Mouse (Mus musculus): ENCODE results near the gene Cnst.

Gene Cnst

DNA sequence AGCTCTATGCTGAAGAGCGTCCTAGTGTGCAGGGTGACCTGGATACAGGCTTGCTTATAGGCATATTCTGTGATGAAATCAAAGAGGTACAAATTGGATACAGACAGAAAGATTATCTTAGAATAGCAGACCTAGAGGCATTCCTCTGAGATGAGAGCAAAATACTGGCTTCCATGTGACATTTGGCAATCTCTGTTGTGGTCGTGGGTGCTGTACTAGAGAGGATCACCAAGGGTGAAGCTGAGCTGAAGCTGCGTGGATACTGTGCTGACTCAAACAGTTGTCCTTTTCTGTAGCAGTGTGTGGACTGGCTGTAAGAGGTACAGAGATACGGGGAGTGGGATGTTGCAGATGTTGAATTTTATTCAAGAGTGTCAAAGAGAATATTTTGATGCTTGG is 7.8 kb downstream of the Cnst start:
- no peak for DNase-seq

DNA sequence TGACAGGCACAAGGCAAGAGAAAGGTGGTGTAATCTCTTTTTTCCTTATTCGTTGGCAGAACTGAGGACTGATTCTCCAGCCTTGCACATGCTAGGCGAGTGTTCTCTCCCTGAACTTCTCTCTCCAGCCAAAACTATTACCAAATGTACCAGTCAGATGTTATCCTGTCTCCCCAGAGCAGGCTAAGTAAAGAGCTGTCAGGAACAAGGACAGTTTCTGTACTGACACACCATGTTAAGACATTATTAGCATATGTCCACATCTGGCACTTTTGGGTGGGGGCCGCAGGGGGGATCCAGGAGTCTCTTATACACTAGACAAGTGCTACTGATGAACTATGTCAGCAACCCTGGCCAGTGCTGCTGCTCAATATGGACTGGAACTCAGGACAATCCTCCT is 10.8 kb downstream of the Cnst start:
- DNase-seq: peak; percentile 18

DNA sequence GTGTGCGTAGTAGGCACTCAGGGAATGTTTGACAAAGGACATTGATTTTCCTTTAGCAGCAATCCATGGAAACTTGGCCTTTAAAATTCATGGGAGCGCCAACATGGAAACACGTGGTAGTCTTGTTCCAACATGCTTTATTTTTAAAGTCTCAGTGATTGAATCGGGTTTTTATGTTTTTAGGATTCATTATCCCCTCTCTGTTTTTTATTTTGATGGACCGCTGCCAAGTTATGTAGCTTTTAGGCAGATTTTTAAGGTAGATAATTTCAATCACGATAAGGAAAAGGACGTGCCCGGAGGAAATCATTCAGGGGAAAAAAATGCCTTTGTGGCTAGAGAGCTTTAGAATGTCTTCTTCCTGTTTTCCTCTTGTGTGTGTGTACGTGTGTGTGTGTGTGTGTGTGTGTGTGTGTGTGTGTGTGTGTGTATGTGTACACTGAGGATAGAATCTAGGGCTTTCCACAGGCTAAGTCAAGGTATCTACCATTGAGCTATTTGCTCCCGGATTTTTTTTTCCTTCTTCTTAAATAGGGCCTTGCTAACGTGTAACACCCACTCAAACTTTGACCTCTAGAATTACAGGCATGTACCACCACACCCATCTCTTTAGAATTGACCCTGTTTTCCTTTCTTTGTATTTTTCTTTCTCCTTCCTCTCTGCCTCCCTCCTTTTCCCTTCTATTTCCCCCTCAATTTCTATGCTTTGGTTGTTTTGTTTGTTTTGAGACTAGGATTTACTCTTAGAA is 13.4 kb downstream of the Cnst start:
- DNase-seq: no peak

DNA sequence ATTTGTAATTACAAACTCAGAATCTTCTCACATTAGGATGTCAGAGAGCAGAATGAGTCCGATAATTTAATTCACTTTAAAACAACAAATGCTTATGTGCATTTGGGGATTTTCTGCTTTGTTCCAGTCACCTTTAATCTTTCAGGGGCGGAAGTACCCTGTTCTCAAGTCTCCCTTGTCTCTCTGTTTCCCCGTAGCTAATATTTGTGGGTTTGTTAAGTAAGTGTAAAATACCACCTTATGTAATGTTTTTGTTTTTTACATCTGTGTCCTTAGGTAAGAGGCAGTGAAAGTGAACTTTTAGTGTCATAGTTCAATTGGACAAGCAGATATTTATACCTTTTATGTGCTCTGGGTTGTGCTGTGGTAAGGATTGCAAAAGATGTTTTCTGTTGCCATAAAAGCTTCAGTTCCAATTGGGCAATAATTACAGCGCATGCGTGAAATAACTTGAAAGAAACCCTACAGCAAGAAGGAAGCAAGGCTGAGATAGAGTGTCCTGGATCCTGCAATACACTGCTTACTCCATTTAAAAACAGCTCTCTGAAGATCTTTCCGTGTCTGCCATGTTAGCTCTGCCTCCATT is 14.8 kb downstream of the Cnst start:
- no peak for DNase-seq

DNA sequence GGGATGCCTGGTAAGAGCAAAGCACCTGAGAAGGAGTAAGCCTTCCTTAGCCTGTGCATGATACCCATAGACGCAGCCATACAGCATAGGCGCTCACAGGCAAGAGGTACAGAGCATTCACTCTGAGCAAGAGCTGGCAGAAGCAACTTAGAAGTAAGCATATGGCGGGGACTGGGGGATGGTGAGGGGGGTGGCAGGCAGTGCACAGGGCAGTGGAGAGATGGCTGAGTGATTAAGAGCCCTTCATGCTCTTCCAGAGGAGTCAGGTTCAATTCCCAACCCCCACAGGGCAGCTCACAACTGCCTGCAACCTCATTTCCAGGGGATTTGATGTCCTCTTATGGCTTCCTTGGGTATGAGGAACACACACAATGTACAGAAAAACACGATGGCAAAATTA is 17.0 kb downstream of the Cnst start:
- DNase-seq: no peak

DNA sequence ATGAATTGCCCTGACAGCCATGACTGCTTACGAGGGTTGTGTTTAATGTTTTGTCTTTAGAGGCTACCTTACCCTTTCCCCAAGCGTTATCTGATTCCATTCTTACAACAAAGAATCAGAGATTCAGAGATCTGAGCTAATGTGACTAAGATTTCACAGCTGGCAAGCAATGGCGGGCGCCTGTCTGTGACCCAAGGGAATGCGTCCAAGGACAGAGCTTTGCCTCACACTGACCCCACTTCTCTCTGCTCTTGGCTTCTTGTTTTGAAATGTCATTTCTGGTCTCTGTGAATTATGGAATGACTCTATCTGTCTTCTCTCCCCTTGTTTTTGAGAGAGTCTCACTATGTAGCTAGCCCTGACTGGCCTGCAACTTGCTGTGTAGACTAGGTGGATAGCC is 17.8 kb downstream of the Cnst start:
- no peak for DNase-seq

DNA sequence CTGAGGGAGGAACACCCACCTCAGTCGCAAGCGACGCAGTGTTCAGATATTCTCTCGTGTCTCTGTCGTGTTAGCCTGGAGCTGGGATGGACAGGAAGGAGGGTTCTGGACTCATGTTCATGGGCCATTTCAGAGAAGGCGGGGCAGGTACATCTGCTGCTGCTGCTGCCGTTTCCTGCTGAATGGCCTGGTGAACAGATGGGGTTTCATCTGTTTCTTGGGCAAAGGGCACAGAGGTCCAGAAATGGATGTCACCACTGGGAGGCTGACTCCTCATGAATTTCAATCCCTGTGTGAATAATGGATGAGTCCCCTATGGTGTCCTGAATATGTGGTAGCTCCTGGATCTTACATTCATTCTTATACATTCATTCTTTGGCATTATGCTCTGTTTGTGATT is 21.4 kb downstream of the Cnst start:
- DNase-seq: no peak

DNA sequence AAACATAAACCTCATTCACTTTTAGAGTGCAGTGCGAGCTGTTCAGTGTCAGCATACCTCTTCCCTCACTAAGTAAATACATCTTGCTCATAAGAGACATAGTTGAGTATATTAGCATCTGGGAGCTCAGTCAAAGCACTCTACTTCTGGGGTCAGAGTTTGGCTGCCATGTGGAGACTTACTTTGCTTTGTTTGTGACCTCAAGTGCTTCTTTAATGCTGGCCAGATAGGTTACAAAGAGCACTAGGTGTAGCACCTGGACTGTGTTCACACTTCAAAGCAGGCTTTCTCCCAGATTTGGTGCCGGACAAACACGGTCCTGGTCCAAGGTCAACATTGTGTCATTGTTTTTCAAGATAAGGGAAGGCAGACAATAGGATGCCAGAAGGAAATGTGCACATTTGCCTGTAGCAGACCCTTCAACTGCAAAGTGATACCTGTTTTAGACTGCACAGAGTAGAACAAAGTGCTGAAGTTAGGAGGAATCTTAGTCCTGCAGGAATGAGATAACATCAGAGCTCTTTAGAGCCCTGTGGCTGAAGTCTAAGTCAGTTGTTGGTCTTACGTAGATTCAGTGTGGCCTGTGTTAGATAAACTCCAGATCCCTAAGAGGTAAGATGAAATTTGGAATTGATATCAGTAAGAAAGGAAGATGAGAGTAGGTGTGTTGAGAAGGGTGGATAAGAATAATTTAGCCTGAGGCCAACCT is 22.7 kb downstream of the Cnst start:
- no peak for DNase-seq

DNA sequence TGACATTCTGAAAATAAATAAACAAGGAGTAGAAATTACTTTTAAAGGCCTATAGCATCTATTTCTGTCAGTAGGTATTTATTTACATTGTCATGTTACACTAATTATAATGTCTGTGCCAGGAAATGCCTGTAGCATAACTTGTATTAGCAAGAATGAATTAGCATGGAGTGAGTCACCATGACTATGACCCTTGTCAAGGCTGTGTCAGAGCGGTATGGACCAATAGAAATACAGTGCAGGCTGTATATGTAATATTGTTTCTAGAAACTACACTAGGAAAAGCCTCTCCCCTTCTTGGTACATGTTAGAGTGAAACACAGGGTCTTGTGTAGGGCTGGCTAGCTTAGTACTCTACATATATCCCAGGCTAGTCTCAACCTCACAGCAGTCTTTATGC is 24.3 kb downstream of the Cnst start:
- no peak for DNase-seq

DNA sequence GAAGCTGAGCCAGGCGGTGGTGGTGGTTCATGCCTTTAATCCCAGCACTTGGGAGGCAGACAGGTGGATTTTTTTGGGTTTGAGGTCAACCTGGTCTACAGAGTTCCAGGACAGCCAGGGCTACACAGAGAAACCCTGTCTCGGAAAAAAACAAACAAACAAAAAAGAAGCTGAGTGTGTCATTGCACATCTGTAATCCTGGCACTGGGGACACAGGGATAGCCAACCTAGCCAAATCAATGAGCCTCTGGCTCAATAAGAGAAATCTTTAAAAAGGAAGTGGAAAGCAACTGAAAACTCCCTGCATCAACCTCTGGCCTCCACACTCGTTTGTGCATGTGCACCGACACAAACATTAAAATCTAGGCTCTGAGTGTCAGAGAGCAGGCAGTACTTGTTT is 25.5 kb downstream of the Cnst start:
- no peak for DNase-seq

DNA sequence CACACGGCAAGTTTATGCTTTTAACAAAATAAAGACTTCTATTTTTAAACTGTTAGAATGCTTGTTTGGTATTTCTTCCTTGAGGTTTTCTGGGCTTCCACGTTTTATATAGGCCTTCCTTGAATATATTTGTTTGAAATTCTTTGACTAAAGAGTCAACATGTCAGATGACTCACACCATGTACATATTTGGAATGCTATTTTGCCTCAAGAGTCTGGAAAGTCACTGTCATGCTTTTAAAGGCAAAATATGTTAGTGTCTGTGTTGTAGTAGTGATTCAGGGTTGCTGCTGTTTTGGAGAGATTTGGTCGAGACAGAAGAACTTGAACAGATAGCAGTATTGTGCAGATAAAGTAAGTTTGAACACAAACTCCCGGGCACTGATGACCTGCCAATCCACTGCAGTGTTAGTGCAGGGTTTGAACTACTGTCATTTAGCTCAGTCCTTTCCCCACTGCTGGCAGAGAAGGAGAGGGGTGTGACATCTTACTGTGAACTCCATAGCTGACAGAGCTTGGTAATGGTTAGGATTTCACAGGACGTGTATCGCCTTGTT is 27.6 kb downstream of the Cnst start:
- no peak for DNase-seq

DNA sequence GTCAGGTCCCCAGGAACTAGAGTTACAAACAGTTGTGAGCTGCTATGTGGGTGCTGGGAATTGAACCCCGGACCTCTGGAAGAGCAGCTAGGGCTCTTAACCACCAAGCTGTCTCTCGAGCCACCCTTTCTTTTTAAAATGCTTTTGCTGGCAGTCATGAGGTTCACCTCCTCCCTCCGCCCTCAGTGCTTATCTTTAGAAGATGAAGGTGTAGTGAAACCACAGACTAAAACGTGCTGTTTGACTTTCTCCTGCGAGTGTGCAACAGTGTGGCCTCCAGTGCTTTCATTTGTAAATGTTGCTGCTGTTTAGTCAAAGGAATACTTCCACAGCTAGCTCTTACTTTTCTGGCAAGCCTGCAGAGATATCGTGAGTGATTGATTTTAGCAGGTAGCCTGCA is 32.5 kb downstream of the Cnst start:
- DNase-seq: no peak

DNA sequence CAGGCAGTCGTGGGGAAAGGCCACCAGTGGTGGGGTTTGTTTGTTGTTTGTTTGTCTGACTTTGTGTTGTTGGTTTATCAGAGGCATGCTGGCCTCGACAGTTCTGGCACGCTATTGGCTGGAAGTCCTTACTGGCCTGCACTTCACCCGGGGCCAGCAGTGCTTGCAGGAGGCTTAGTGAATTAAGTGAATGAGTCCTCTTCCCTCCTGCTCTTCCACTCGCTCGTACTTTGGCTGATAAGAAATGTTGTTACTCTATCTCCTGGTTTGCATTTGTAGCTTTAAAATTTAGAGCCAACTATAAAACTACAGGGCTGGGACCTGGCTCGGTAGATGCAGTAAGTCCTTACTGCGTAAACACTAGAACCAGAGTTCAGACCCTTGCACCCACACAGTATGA is 34.0 kb downstream of the Cnst start:
- DNase-seq: no peak

DNA sequence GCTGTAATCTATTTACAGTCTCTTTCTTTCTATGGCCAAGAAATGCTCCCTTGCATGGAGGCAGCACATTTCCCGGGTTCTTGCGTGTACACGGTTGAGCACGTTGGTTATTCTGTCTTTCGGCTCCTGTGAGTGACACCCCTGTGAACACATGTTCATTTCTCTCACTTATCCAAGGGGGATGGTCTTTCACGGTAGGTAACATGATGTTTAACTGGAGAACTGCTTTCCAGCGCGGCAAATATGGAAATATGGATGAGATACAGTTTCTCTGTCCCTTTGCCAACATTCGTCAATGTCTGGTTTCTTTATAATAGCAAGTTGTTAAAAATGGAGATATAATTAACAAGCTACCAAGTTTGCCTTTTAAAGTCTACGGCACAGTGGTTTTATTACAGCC is 35.3 kb downstream of the Cnst start:
- DNase-seq: no peak

DNA sequence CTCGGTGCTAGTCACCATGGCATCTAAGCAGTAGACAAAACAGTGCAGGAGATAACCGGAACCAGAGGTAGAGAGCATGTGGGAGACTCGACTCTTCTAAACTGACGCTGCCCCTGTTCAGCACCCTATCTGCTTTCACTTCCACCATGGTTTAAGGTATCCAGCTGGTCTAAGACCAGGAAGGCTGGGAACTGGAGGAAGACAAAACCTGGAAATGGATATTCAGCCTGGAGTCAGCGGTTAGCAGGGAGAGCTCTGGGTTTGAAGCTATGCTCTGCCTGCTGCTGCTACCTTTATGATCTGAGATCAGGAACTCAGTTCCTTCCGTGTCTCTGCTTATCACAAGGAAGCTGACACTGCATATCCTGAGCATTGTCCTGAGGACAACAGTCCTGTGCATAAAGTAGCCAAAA is 35.9 kb downstream of the Cnst start:
- DNase-seq: no peak

DNA sequence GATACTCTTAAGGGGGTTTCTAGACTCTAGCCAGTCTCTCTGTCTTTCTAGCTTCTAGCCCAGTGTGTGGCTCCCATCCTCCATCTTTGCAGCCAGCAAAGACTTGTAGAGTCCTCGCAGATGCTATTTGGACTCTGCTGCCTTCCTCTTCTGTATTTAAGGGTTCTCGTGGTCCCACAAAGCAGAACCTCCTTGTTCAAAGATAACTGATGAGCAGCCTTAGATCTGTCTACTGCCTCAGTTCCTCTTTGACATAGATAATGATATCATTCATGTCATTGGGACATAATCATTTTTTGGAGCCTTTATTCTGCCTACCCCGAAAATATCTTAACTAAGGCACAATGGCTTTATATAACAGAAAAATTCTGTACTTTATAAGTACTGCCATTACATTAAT is 36.9 kb downstream of the Cnst start:
- no peak for DNase-seq

DNA sequence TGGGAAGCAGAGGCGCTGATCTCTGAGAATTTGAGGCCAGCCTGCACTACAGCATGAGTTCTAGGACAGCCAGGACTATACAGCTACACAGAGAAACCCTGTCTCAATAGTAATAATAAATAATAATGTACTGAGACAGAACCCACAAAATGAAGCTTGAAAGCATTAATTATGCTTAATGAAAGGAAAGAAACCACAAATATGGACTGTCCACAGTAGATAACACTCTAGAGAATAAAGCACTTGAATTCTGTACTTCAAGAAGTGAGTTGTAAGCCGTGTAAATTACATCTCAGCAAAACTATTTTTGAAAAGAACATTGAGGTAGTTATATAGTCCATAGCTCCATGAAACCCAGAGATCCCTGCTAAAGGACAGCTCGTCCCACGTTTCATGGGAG is 38.0 kb downstream of the Cnst start:
- DNase-seq: no peak

DNA sequence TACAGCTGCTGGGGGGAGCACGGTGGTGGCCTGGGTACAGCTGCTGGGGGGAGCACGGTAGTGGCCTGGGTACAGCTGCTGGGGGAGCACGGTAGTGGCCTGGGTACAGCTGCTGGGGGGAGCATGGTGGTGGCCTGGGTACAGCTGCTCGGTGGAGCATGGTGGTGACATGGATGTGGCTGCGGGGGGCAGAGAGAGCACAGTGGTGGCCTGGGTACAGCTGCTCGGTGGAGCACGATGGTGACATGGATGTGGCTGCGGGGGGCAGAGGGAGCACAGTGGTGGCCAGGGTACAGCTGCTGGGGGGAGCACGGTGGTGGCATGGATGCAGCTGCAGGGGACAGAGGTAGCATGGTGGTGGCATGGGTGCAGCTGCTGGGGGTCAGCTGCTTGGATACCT is 39.5 kb downstream of the Cnst start:
- DNase-seq: no peak

DNA sequence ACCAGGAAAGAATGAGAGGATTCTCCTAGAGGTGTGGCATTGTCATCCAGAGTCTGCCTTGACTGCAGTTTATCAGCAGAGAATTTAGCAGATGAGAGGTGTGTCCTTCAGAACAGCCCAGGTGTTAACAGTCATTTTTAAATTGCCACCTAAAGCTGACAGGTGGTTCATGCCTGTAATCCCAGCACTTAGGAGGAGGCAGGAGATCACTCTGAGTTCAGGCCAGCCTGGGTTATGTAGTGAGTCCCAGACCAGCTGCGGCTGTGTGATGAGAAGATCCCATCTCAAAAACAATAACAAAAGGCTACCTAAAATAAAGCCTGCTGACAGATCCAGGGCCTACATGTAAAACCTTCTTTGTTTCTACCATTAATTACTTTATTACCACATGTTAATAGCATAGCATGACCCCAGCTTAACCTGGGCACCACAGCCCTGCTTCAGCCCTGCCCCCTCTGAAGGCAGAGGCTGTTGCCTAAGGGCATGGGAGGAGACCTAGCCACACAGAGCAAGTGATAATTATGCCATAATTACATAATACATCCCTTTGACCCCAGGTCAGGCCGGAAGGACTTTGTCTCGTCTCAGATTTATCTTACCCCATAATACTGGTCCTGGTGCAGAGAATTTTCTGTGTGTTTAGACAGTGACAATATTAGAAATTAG is 40.4 kb downstream of the Cnst start:
- no peak for DNase-seq

DNA sequence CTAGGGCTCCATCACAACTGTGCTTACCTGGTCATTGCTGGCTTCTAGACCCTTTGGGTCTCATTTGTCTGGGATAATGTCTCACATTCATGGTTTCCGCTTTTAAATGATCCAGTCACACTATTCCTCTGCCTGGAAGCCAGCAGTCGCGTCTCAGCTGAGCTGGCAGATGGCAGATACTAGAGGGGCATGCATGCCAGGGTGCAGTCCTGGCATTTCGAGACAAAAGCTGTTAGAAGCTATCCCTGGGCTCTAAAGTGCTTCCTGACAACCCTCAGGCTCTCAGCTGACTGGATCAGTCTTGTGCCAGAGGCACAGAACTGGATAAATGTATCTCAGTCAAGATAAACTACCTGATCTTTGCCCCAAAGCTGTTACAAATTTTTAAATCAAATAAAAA is 42.1 kb downstream of the Cnst start:
- peak; percentile 68 for DNase-seq

DNA sequence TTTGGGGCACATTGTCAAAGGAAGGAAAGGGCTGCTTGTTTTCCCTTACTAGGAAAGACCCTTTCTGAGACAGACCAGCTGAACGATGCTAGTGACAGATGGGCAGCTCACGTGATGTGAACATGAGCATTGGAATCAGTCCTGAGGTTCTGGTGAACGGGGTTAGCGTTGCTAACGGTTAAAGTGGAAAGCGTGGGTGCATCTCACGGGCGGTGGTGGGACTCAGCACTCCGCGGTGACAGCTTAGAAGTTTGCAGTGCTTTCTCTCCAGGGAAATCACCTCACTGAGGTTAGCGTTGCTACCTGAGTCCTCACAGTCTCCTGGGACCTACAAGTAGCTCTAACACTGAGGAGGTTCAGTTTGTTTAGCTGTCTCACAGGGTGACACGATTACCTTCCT is 45.5 kb downstream of the Cnst start:
- DNase-seq: peak; percentile 78

DNA sequence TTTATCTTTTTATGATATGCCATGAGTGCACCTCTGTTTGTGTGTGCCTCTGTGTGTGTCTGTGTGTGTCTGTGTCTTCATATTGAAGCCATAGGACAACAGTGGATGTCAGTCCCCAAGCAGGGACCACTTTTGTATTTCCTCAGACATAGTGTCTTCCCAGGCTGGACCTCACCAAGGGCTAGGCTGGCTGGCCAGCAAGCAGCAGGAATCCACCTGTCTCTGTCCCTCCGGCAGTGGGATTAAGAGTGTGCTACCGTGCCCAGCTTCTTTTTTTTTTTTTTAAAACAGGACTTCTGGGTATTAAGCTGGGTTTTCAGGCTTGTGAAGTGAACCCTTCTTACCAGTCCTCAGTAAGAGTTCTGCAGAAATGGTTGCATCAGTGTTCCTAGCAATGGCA is 46.0 kb downstream of the Cnst start:
- no peak for DNase-seq

DNA sequence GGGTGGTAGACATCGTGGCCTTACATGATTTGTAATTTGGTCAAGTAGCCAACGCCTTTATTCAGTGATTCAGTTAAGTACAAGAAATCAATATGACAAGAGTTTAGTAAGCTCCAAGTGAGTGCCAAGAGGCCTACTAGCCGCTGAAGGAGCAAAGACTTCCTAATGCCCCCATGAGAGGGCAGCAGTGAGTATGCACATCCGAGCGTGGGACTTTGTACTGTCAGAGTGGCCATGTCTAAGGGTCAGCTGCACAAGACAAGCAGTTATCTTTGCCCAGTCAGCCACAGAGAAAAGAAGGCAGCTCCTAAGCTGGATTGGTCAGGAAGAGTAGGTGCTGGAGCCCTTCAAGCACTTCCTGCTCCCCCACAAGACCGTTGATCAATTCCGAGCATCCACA is 46.8 kb downstream of the Cnst start:
- no peak for DNase-seq

DNA sequence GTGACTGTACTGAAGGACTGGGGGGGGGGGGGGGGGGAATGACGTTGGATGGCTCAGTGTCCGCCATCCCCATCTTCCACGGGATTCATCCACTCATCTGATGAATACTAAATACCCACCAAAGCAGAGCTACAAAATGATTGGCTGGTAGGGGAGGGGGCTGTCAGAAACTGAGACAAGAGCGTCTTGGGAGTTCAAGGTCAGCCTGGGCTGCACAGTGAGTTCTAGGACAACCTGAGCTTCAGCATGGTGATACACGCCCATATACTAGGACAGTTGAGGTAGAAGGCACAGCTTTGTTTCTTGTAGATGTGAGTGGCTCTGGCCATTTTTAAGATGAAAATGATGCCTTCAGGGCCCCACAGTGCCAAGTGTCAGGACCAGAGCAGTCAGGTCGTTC is 52.2 kb downstream of the Cnst start:
- DNase-seq: no peak
